Mouse (Mus musculus): ENCODE measurements around the gene Fkbp4. TPM values are rescaled to one million over a fixed set of nuclear protein-coding genes. Genes with fewer than 3 reads are reported as not detected.

Gene Fkbp4
- polyA plus RNA-seq (2015; fragmentation: Illumina TruSeq; extraction: RNeasy Lipid Tissue Mini Kit (QIAGEN cat#74804); ENCODE audit: insufficient read depth, low replicate concordance) = 70.2 TPM

GRCm38 (mm10) chr6:128438317-128438870, at the start of gene Fkbp4:
Fkbp4 (minus strand) TSS chr6:128438677.

GRCm38 (mm10) chr6:128424269-128425019, 14.0 kb downstream of the Fkbp4 start, which contains the start of gene Itfg2:
Itfg2 (minus strand) TSS chr6:128424931.

GRCm38 (mm10) chr6:128398996-128399395, 39.5 kb downstream of the Fkbp4 start, which contains the start of gene Nrip2:
Nrip2 (plus strand) TSS chr6:128399296.

Other genes with a start within 250 kb of the Fkbp4 start
- 0.81 TPM for gene Tead4, start 137.9 kb downstream of the Fkbp4 start, polyA plus RNA-seq (2015; fragmentation: Illumina TruSeq; extraction: RNeasy Lipid Tissue Mini Kit (QIAGEN cat#74804); ENCODE audit: insufficient read depth, low replicate concordance)
- 9.6 TPM for gene Tulp3, start 82.8 kb downstream of the Fkbp4 start, polyA plus RNA-seq (2015; fragmentation: Illumina TruSeq; extraction: RNeasy Lipid Tissue Mini Kit (QIAGEN cat#74804); ENCODE audit: insufficient read depth, low replicate concordance)
- gene Rhno1, start 75.8 kb downstream of the Fkbp4 start, polyA plus RNA-seq (2015; fragmentation: Illumina TruSeq; extraction: RNeasy Lipid Tissue Mini Kit (QIAGEN cat#74804); ENCODE audit: insufficient read depth, low replicate concordance) = 51.3 TPM
- 15.4 TPM for gene Foxm1, start 75.7 kb downstream of the Fkbp4 start, polyA plus RNA-seq (2015; fragmentation: Illumina TruSeq; extraction: RNeasy Lipid Tissue Mini Kit (QIAGEN cat#74804); ENCODE audit: insufficient read depth, low replicate concordance)
- gene Tex52, start 63.2 kb downstream of the Fkbp4 start, polyA plus RNA-seq (2015; fragmentation: Illumina TruSeq; extraction: RNeasy Lipid Tissue Mini Kit (QIAGEN cat#74804); ENCODE audit: insufficient read depth, low replicate concordance) = 0.29 TPM
- gene Gm44596, start 63.2 kb downstream of the Fkbp4 start, polyA plus RNA-seq (2015; fragmentation: Illumina TruSeq; extraction: RNeasy Lipid Tissue Mini Kit (QIAGEN cat#74804); ENCODE audit: insufficient read depth, low replicate concordance) = not detected
- gene Nrip2, start 39.4 kb downstream of the Fkbp4 start, polyA plus RNA-seq (2015; fragmentation: Illumina TruSeq; extraction: RNeasy Lipid Tissue Mini Kit (QIAGEN cat#74804); ENCODE audit: insufficient read depth, low replicate concordance) = 0.33 TPM
- gene Itfg2, start 13.7 kb downstream of the Fkbp4 start, polyA plus RNA-seq (2015; fragmentation: Illumina TruSeq; extraction: RNeasy Lipid Tissue Mini Kit (QIAGEN cat#74804); ENCODE audit: insufficient read depth, low replicate concordance) = 19.2 TPM
- gene Pzp, start 88.0 kb upstream of the Fkbp4 start, polyA plus RNA-seq (2015; fragmentation: Illumina TruSeq; extraction: RNeasy Lipid Tissue Mini Kit (QIAGEN cat#74804); ENCODE audit: insufficient read depth, low replicate concordance) = not detected
- gene A2ml1, start 142.9 kb upstream of the Fkbp4 start, polyA plus RNA-seq (2015; fragmentation: Illumina TruSeq; extraction: RNeasy Lipid Tissue Mini Kit (QIAGEN cat#74804); ENCODE audit: insufficient read depth, low replicate concordance) = not detected
- 4.5 TPM for gene Klrb1a, start 184.9 kb upstream of the Fkbp4 start, polyA plus RNA-seq (2015; fragmentation: Illumina TruSeq; extraction: RNeasy Lipid Tissue Mini Kit (QIAGEN cat#74804); ENCODE audit: insufficient read depth, low replicate concordance)
- gene Clec2h, start 223.7 kb upstream of the Fkbp4 start, polyA plus RNA-seq (2015; fragmentation: Illumina TruSeq; extraction: RNeasy Lipid Tissue Mini Kit (QIAGEN cat#74804); ENCODE audit: insufficient read depth, low replicate concordance) = not detected

All from spleen, adult 10 weeks (tissue).